Mouse (Mus musculus) small intestine, adult 2 months (tissue): ENCODE measurements around the gene Ush1g.

Experiments
- CTCF ChIP-seq: fragments of 200-500 bp; IDR thresholded peaks from 2 replicates; pipeline ENCODE4 v1.5.1; 2012; ENCODE audit warnings: low read depth, mild to moderate bottlenecking, control low read depth, inconsistent platforms, low read length, moderate library complexity, mixed read lengths; ENCODE audit not compliant: insufficient replicate concordance, insufficient read length; ENCODE audit errors: extremely low read depth
- POLR2A ChIP-seq: fragments of 200-500 bp; IDR thresholded peaks from 2 replicates; pipeline ENCODE4 v1.6.1; 2012; ENCODE audit warnings: low read depth, mild to moderate bottlenecking, control low read depth, inconsistent platforms, low read length, moderate library complexity

- no peak for TF ChIP-seq POLR2A
- no peak for TF ChIP-seq CTCF
Observed at GRCm38 (mm10) chr11:115337826-115338225, 16.0 kb upstream of the Ush1g start.
